Mouse (Mus musculus): ENCODE results near the gene Lrp6. TPM values are rescaled to one million over a fixed set of nuclear protein-coding genes. Genes with fewer than 3 reads are reported as not detected.

Lrp6 gene
- polyA plus RNA-seq, 1 experiment from 2014 or later: 11.9 TPM

DNA sequence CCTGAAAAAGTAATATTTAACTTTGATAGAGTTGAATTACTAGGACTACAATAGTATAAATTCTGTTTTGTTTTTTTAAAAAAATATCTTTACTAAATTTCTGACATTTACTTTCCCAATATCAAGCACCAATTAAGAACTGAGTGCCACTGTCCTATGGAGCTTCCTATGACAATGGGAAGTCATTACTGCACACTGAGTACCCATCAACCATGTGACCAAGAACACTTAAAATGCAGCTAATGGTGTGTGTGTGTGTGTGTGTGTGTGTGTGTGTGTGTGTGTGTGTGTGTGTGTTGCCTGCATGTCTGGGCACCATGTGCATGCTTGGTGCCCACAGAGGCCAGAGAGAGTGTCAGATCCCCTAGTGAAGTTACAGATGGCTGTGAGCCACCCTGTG, 23.2 kb downstream of the Lrp6 start:
- H3K9ac ChIP-seq (ENCODE audit: low read depth, low read length): no peak overlapping the region
- no peaks in the 10 kb centered on the region for H3K9me3 ChIP-seq (ENCODE audit: control insufficient read depth, low read length)
- H3K36me3 ChIP-seq (ENCODE audit: control insufficient read depth, insufficient read depth, low read length): no peaks in the 10 kb centered on the region; the same call in 1 of the 2 replicates
- no peaks in the 10 kb centered on the region for H3K27me3 ChIP-seq (replicated peaks; ENCODE audit: control insufficient read depth, insufficient read depth, low read length)
- ATAC-seq: no peak
- H3K4me1 ChIP-seq (ENCODE audit: control insufficient read depth, insufficient read depth, low read length): peaks cover 15% of the 10 kb centered on the region
- H3K27ac ChIP-seq (ENCODE audit: low read length): no peak overlapping the region
- H3K4me2 ChIP-seq (ENCODE audit: low read depth, low read length): no peak overlapping the region
- H3K4me3 ChIP-seq (ENCODE audit: low read length): no peak overlapping the region

DNA sequence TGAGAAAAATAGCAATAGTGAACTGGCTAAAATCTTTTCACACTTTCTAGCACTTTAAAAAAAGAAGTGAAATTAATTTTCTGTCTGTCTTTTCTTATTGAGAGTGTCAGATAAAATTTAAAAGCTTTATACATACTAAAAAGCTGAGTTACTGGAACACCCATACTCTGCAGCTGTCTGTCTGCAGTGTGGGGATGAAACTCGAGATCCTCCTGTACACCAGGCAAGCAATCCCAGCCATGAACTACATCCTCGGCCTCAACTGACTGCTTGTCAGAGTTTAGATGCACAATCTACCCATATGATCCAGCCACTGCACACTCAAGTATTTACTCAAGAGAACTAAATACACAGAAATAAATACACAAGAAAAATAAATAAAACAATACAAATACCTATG, 24.4 kb downstream of the Lrp6 start:
- Histone ChIP-seq H3K27me3 (replicated peaks; ENCODE audit: control insufficient read depth, insufficient read depth, low read length) (no peaks in the 10 kb centered on the region), H3K4me1 (ENCODE audit: control insufficient read depth, insufficient read depth, low read length) (peaks cover 15% of the 10 kb centered on the region), H3K27ac (ENCODE audit: low read length) (no peak overlapping the region), H3K4me2 (ENCODE audit: low read depth, low read length) (no peak overlapping the region), H3K9me3 (ENCODE audit: control insufficient read depth, low read length) (no peaks in the 10 kb centered on the region), H3K36me3 (ENCODE audit: control insufficient read depth, insufficient read depth, low read length) (no peaks in the 10 kb centered on the region; the same call in 1 of the 2 replicates), H3K4me3 (ENCODE audit: low read length) (no peak overlapping the region), H3K9ac (ENCODE audit: low read depth, low read length) (no peak overlapping the region)
- no peak for ATAC-seq
- 86% methylated on average over 2 of the region's 2 CpGs for WGBS

DNA sequence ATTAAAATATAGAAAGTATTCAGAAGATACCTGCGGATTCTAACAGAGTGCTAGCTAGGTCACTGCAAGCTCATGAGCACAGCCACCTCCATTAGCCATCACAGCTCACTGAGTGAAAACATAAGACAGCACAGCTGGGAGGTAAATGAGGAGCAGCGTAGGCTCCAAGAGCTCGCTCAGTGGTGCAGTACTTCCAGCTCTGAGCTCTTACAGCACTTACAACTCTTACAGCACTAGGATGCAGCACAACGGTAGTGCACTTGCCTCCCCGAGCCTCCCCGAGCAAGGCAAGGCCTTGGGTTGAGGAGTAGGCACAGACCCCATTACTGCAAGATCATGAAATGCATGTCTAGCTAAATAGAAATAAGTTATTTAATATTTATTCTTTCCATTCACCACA, 26.6 kb downstream of the Lrp6 start:
- Histone ChIP-seq H3K9me3 (ENCODE audit: control insufficient read depth, low read length) (no peaks in the 10 kb centered on the region), H3K27me3 (replicated peaks; ENCODE audit: control insufficient read depth, insufficient read depth, low read length) (no peaks in the 10 kb centered on the region), H3K4me1 (ENCODE audit: control insufficient read depth, insufficient read depth, low read length) (peaks cover 15% of the 10 kb centered on the region), H3K9ac (ENCODE audit: low read depth, low read length) (no peak overlapping the region), H3K27ac (ENCODE audit: low read length) (no peak overlapping the region), H3K4me2 (ENCODE audit: low read depth, low read length) (no peak overlapping the region), H3K4me3 (ENCODE audit: low read length) (no peak overlapping the region), H3K36me3 (ENCODE audit: control insufficient read depth, insufficient read depth, low read length) (no peaks in the 10 kb centered on the region; the same call in 1 of the 2 replicates)
- no peak for ATAC-seq
- WGBS: 81% methylated on average over 6 of the region's 6 CpGs

DNA sequence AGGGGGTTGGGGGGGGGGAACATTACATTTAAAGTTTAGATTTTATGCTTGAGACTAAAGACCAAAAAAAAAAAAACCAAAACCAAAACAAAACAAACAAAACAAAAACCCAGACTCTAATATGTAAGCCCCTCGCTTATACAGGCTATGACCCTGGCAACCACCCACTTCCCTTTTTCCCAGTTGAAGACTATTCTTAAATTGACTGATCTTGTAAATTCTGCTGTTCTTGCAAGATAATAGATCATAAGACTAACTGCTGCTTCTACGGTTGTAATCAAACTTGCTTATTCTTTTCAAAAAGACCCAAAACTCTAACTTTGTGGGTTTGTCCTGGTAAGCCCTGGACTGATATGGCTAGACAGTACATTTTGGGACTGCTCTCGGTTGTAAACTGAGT, 27.3 kb downstream of the Lrp6 start:
- H3K4me2 ChIP-seq (ENCODE audit: low read depth, low read length): no peak overlapping the region
- H3K27me3 ChIP-seq (replicated peaks; ENCODE audit: control insufficient read depth, insufficient read depth, low read length): no peaks in the 10 kb centered on the region
- no peaks in the 10 kb centered on the region; the same call in 1 of the 2 replicates for H3K36me3 ChIP-seq (ENCODE audit: control insufficient read depth, insufficient read depth, low read length)
- H3K9ac ChIP-seq (ENCODE audit: low read depth, low read length): no peak overlapping the region
- no peaks in the 10 kb centered on the region for H3K9me3 ChIP-seq (ENCODE audit: control insufficient read depth, low read length)
- peaks cover 16% of the 10 kb centered on the region for H3K4me1 ChIP-seq (ENCODE audit: control insufficient read depth, insufficient read depth, low read length)
- ATAC-seq: no peak
- WGBS: 89% methylated on average over 3 of the region's 3 CpGs
- H3K4me3 ChIP-seq (ENCODE audit: low read length): no peak overlapping the region
- no peak overlapping the region for H3K27ac ChIP-seq (ENCODE audit: low read length)

DNA sequence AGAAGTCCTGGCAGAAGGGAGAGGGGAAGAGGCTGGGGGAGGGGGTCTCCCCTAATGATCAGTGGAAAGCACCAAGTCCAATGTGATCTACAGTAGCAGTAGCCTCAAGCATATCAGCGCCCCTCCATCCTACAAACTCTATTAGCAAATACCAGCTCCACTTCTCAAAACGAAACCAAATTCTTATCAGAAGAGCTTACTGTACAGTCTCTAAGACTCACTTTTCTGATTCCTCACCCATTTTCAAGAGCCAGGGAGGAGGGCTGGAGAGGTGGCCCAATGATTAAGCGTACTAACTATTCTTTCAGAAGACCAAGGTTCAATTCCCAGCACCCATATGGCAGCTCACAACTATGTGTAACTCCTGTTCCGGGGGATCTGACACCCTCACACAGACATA, 28.0 kb downstream of the Lrp6 start:
- ATAC-seq: peak; percentile 37; the same call in 1 of the 2 replicates

DNA sequence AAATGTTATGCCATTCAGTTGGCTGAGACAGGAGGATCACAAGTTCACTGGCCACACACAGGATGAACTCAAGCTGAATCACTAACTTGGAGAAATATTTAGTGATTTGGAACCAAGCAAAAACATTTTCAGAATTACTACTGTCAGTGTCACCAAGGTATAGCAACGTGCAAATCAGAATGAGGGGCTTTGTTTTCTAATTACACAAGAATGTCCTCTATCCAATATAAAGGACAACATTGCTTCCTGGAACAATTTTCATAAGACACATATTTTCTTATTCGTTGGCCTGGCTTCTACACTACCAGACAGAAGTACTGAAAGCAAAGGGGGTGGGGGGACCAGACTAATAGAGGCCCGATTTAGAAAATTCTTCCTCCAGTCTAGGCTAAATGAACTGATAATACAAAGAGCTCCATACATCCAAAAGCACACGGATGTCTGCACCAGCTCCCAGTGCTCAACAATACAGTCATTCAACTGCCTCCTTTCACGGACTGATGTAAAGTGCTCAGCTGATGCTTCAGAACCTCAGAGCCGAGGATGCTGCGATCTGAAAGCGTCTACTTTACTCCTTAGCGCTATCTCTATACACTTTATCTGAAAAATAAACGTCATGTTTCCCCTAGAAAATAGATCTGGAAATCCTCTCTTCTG, 29.2 kb downstream of the Lrp6 start:
- Histone ChIP-seq H3K27ac (ENCODE audit: low read length) (no peak overlapping the region), H3K4me3 (ENCODE audit: low read length) (no peak overlapping the region), H3K4me1 (ENCODE audit: control insufficient read depth, insufficient read depth, low read length) (peaks cover 19% of the 10 kb centered on the region), H3K36me3 (ENCODE audit: control insufficient read depth, insufficient read depth, low read length) (no peaks in the 10 kb centered on the region; the same call in 1 of the 2 replicates), H3K4me2 (ENCODE audit: low read depth, low read length) (no peak overlapping the region), H3K9ac (ENCODE audit: low read depth, low read length) (no peak overlapping the region), H3K27me3 (replicated peaks; ENCODE audit: control insufficient read depth, insufficient read depth, low read length) (no peaks in the 10 kb centered on the region), H3K9me3 (ENCODE audit: control insufficient read depth, low read length) (no peaks in the 10 kb centered on the region)
- 70% methylated on average over 10 of the region's 10 CpGs for WGBS
- no peak for ATAC-seq

More for the DNA sequence above, 28.0 kb downstream of the Lrp6 start:
- WGBS: 76% methylated on average over 4 of the region's 4 CpGs
- H3K9me3 ChIP-seq (ENCODE audit: control insufficient read depth, low read length): no peaks in the 10 kb centered on the region
- no peak overlapping the region for H3K27ac ChIP-seq (ENCODE audit: low read length)
- no peaks in the 10 kb centered on the region for H3K27me3 ChIP-seq (replicated peaks; ENCODE audit: control insufficient read depth, insufficient read depth, low read length)
- H3K4me3 ChIP-seq (ENCODE audit: low read length): no peak overlapping the region
- no peak overlapping the region for H3K4me2 ChIP-seq (ENCODE audit: low read depth, low read length)
- peaks cover 16% of the 10 kb centered on the region for H3K4me1 ChIP-seq (ENCODE audit: control insufficient read depth, insufficient read depth, low read length)
- H3K36me3 ChIP-seq (ENCODE audit: control insufficient read depth, insufficient read depth, low read length): no peaks in the 10 kb centered on the region; the same call in 1 of the 2 replicates
- no peak overlapping the region for H3K9ac ChIP-seq (ENCODE audit: low read depth, low read length)

DNA sequence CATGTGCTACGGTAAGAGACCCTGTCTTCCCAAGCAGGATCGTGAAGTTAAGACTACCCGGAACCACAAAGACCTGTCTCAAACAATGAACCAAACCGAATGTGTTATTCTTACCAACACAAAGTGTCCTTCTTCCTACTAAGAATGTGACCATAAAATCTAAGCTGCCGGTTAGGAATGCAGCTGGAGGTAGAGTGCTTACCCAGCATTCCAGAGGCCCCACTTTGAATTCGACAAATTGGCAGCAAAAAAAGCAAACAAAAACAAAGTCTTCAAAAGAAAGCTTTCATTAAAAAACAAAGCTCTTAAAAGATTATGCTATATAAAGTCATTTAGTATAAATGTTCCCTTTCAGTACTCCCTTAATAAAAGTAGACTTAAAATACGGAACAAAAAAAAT, 31.6 kb downstream of the Lrp6 start:
- 48% methylated on average over 7 of the region's 7 CpGs for WGBS

DNA sequence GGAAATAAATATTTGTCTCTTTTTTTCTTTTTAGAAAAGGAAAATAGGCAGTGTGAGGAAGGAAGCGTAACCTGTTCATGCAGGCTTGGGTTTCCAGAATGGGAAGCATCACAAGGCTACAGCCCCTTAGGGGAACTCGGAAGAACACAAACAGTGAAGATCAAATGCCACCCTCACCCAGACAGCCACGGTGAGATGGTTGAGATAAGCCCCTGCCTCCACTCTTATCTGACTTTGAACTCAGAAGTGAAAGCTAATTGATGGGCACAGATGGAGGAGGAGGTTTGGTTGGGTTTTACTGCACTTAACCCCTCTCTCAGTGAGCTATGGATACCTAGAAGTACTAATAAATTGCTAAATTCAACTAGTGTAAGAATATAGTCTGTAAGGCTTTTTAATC, 33.7 kb downstream of the Lrp6 start:
- no peak overlapping the region for H3K4me2 ChIP-seq (ENCODE audit: low read depth, low read length)
- H3K9me3 ChIP-seq (ENCODE audit: control insufficient read depth, low read length): no peaks in the 10 kb centered on the region
- H3K4me3 ChIP-seq (ENCODE audit: low read length): no peak overlapping the region
- WGBS: 53% methylated on average over 3 of the region's 3 CpGs
- H3K9ac ChIP-seq (ENCODE audit: low read depth, low read length): no peak overlapping the region
- H3K4me1 ChIP-seq (ENCODE audit: control insufficient read depth, insufficient read depth, low read length): peaks cover 20% of the 10 kb centered on the region
- ATAC-seq: no peak
- no peaks in the 10 kb centered on the region for H3K27me3 ChIP-seq (replicated peaks; ENCODE audit: control insufficient read depth, insufficient read depth, low read length)
- 0 out of 2 replicates have a peak, but pooled peaks cover 3% of the 10 kb centered on the region for H3K36me3 ChIP-seq (ENCODE audit: control insufficient read depth, insufficient read depth, low read length)
- no peak overlapping the region for H3K27ac ChIP-seq (ENCODE audit: low read length)

More for the DNA sequence above, 31.6 kb downstream of the Lrp6 start:
- no peaks in the 10 kb centered on the region for H3K9me3 ChIP-seq (ENCODE audit: control insufficient read depth, low read length)
- H3K4me1 ChIP-seq (ENCODE audit: control insufficient read depth, insufficient read depth, low read length): peaks cover 18% of the 10 kb centered on the region
- H3K4me2 ChIP-seq (ENCODE audit: low read depth, low read length): no peak overlapping the region
- 0 out of 2 replicates have a peak, but pooled peaks cover 3% of the 10 kb centered on the region for H3K36me3 ChIP-seq (ENCODE audit: control insufficient read depth, insufficient read depth, low read length)
- no peak overlapping the region for H3K4me3 ChIP-seq (ENCODE audit: low read length)
- H3K9ac ChIP-seq (ENCODE audit: low read depth, low read length): no peak overlapping the region
- no peak overlapping the region for H3K27ac ChIP-seq (ENCODE audit: low read length)
- no peaks in the 10 kb centered on the region for H3K27me3 ChIP-seq (replicated peaks; ENCODE audit: control insufficient read depth, insufficient read depth, low read length)
- no peak; the same call in 1 of the 2 replicates for ATAC-seq

DNA sequence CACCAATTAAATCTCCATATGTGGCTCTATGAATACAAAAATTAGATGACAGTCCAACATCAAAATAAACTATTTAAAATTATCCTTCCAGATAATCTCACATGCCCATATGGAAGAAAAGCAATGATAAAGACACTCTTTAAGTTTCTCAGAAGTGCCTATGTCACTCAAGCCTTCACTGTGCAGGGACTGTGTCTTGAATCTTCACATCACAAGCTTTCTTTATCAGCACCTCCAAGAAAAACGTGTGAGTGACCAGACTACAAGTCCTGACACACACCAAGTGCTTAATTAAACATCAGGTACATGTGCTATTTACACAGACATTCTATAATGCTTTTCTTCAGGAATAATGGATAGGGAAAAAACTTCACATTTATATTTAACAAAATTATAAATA, 34.8 kb downstream of the Lrp6 start:
- Histone ChIP-seq H3K27ac (ENCODE audit: low read length) (no peak overlapping the region), H3K4me2 (ENCODE audit: low read depth, low read length) (no peak overlapping the region), H3K4me3 (ENCODE audit: low read length) (no peak overlapping the region), H3K36me3 (ENCODE audit: control insufficient read depth, insufficient read depth, low read length) (0 out of 2 replicates have a peak, but pooled peaks cover 3% of the 10 kb centered on the region), H3K9me3 (ENCODE audit: control insufficient read depth, low read length) (no peaks in the 10 kb centered on the region), H3K9ac (ENCODE audit: low read depth, low read length) (no peak overlapping the region), H3K27me3 (replicated peaks; ENCODE audit: control insufficient read depth, insufficient read depth, low read length) (no peaks in the 10 kb centered on the region), H3K4me1 (ENCODE audit: control insufficient read depth, insufficient read depth, low read length) (peaks cover 30% of the 10 kb centered on the region)
- ATAC-seq: no peak
- 48% methylated on average over 1 of the region's 1 CpGs for WGBS

DNA sequence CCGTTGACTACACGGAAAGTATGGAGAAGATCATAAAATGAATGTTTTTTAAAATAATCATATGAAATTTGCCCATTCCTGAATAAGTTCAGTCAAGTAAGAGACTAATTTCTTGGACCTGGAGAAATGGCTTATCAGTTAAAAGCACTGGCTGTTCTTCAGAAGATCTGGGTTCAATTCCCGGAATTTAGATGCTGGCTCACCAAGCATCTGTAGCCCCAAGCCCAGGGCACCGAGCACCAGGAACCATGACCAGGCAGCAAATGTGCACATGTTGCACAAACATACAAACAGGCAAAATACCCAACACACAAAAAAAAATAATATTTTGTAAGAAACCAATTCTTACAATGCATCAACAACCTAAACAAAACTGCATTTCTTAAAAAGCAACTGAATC, 37.4 kb downstream of the Lrp6 start:
- H3K4me2 ChIP-seq (ENCODE audit: low read depth, low read length): no peak overlapping the region
- no peak overlapping the region for H3K27ac ChIP-seq (ENCODE audit: low read length)
- no peak overlapping the region for H3K4me3 ChIP-seq (ENCODE audit: low read length)
- H3K9me3 ChIP-seq (ENCODE audit: control insufficient read depth, low read length): no peaks in the 10 kb centered on the region
- H3K9ac ChIP-seq (ENCODE audit: low read depth, low read length): no peak overlapping the region
- no peak for ATAC-seq
- 0 out of 2 replicates have a peak, but pooled peaks cover 3% of the 10 kb centered on the region for H3K36me3 ChIP-seq (ENCODE audit: control insufficient read depth, insufficient read depth, low read length)
- H3K27me3 ChIP-seq (replicated peaks; ENCODE audit: control insufficient read depth, insufficient read depth, low read length): no peaks in the 10 kb centered on the region
- H3K4me1 ChIP-seq (ENCODE audit: control insufficient read depth, insufficient read depth, low read length): peaks cover 25% of the 10 kb centered on the region
- 91% methylated on average over 4 of the region's 4 CpGs for WGBS
